Mouse (Mus musculus): ENCODE results near the gene Ccdc85c. TPM values are rescaled to one million over a fixed set of nuclear protein-coding genes. Genes with fewer than 3 reads are reported as not detected.
A peak's percentile ranks its signal among the peaks of the same experiment; 100 is the strongest.

Gene Ccdc85c
- polyA plus RNA-seq, 1 experiment from 2014 or later = 7.5 TPM

DNA sequence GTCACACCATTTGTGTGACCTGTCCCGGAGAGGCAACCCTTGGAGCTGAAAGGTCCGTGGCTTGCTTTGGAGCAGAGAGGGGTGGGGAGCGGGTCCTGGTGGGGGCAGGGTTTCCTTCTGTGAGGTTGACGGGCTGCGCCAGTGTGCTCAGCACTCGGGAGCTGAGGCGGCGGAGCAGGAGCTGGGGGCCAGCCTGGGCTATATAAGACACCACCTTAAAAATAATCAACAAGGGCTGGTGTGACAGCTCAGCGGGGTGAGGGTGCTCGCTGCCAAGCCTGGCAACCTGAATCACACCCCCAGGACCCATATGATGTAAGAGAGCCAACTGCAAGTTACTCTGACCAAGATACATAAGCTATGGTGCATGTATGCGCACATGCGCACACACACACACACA lies 45.1 kb downstream of the Ccdc85c start:
- no peak overlapping the region for H3K9ac ChIP-seq (ENCODE audit: low read depth, low read length)
- no peaks in the 10 kb centered on the region for H3K36me3 ChIP-seq (ENCODE audit: control insufficient read depth, insufficient read depth, low read length)
- H3K27ac ChIP-seq (ENCODE audit: low read depth, low read length) = no peak overlapping the region
- peaks cover 30% of the 10 kb centered on the region for H3K4me1 ChIP-seq (ENCODE audit: control insufficient read depth, insufficient read depth, low read depth, low read length)
- ATAC-seq = no peak
- no peaks in the 10 kb centered on the region for H3K9me3 ChIP-seq (ENCODE audit: control insufficient read depth, low read length)
- WGBS = 79% methylated on average over 12 of the region's 12 CpGs
- no peak overlapping the region for H3K4me3 ChIP-seq (ENCODE audit: low read length)
- no peaks in the 10 kb centered on the region for H3K27me3 ChIP-seq (replicated peaks; ENCODE audit: control insufficient read depth, insufficient read depth, low read length)
- H3K4me2 ChIP-seq (ENCODE audit: low read length) = no peak overlapping the region

DNA sequence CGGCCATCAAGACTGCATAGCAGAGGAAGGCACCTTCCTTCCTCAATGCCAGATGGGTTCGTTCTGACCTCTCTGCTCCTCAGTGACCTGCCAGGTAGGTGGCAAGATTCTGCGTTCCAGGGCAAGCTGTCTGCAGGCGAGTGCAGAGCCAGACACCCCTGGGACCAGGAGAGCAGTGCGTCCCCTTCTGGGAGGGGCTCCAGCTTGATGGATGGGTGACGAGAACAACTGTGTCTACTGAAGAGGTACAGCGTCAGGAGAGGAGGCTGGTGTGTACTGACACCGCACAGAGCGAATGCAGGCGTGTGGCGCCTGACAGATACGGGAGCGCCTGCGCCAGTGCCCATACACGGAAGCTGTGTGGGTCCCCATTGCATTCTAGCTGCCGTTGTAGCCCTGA lies 47.7 kb downstream of the Ccdc85c start:
- no peak overlapping the region for H3K27ac ChIP-seq (ENCODE audit: low read depth, low read length)
- H3K27me3 ChIP-seq (replicated peaks; ENCODE audit: control insufficient read depth, insufficient read depth, low read length) = no peaks in the 10 kb centered on the region
- WGBS = 68% methylated on average over 16 of the region's 16 CpGs
- H3K4me1 ChIP-seq (ENCODE audit: control insufficient read depth, insufficient read depth, low read depth, low read length) = peaks cover 34% of the 10 kb centered on the region
- H3K9me3 ChIP-seq (ENCODE audit: control insufficient read depth, low read length) = no peaks in the 10 kb centered on the region
- no peaks in the 10 kb centered on the region for H3K36me3 ChIP-seq (ENCODE audit: control insufficient read depth, insufficient read depth, low read length)
- ATAC-seq = no peak
- H3K9ac ChIP-seq (ENCODE audit: low read depth, low read length) = no peak overlapping the region
- no peak overlapping the region for H3K4me2 ChIP-seq (ENCODE audit: low read length)
- no peak overlapping the region for H3K4me3 ChIP-seq (ENCODE audit: low read length)

DNA sequence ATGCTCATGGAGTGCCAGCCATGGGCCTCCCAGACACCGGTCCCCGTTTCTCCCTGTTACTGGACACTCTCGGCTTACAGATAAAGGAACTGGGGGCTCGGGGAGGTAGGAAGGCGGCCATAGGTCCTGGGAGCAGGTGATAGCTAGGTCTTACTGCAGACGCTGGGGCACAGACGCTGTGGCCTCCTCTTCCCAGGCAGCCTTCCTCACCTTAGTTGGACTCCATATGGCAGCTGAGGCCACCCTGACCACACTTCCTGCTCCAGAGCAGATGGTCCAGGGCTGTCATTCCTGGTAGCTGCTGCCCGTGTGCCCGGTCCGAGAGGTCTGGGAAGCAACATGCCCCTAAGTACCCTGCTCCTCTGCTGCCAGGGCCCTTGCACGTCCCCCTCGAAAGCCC lies 48.3 kb downstream of the Ccdc85c start:
- H3K36me3 ChIP-seq (ENCODE audit: control insufficient read depth, insufficient read depth, low read length) = no peaks in the 10 kb centered on the region
- H3K9me3 ChIP-seq (ENCODE audit: control insufficient read depth, low read length) = no peaks in the 10 kb centered on the region
- no peaks in the 10 kb centered on the region for H3K27me3 ChIP-seq (replicated peaks; ENCODE audit: control insufficient read depth, insufficient read depth, low read length)
- no peak overlapping the region for H3K4me3 ChIP-seq (ENCODE audit: low read length)
- no peak overlapping the region for H3K27ac ChIP-seq (ENCODE audit: low read depth, low read length)
- H3K4me1 ChIP-seq (ENCODE audit: control insufficient read depth, insufficient read depth, low read depth, low read length) = peaks cover 30% of the 10 kb centered on the region
- no peak for ATAC-seq
- WGBS = 77% methylated on average over 12 of the region's 12 CpGs
- H3K9ac ChIP-seq (ENCODE audit: low read depth, low read length) = no peak overlapping the region
- no peak overlapping the region for H3K4me2 ChIP-seq (ENCODE audit: low read length)

DNA sequence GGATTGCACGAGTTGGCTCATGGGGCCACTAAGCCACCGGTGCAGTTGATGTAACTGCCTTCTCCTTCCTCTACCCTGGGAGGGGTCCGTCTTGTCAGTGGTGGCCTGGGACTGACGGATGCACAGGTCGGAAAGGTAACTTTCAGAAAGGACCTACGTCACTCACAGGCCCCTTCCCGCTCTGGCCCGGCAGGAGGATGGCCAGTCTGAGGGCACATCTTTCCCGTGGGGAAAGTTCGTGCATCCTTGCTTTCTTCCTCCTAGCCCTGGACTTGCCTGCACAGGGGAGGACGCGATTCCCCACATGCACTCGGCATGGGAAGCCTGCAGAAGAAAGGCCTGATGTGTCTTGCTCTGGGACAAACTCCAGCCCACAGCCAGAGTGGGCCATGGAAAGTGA lies 49.0 kb downstream of the Ccdc85c start:
- H3K27ac ChIP-seq (ENCODE audit: low read depth, low read length) = no peak overlapping the region
- H3K9ac ChIP-seq (ENCODE audit: low read depth, low read length) = no peak overlapping the region
- 76% methylated on average over 13 of the region's 13 CpGs for WGBS
- H3K36me3 ChIP-seq (ENCODE audit: control insufficient read depth, insufficient read depth, low read length) = no peaks in the 10 kb centered on the region
- H3K9me3 ChIP-seq (ENCODE audit: control insufficient read depth, low read length) = no peaks in the 10 kb centered on the region
- no peaks in the 10 kb centered on the region for H3K27me3 ChIP-seq (replicated peaks; ENCODE audit: control insufficient read depth, insufficient read depth, low read length)
- H3K4me3 ChIP-seq (ENCODE audit: low read length) = no peak overlapping the region
- ATAC-seq = no peak
- peaks cover 30% of the 10 kb centered on the region for H3K4me1 ChIP-seq (ENCODE audit: control insufficient read depth, insufficient read depth, low read depth, low read length)
- no peak overlapping the region for H3K4me2 ChIP-seq (ENCODE audit: low read length)

DNA sequence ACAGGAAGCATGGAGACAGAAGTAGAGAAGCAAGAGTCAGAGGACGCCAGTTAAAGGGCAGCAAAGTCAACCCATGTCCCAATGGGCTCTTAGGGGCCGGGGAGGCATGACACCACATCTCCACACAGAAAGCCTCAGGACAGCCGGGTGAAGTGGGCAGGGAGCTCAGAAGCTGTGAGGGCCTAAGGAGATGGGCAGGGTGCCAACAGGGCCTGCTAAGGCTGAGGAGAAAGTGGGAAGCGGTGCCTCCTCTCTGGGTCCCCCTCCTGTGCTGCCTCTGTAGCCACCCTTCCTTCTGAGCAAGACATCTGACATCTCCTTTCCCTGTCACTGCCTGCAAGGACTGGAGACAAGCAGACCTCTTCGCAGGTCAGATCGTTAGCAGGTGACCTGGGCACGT lies 49.4 kb downstream of the Ccdc85c start:
- no peak for ATAC-seq
- Histone ChIP-seq H3K4me2 (ENCODE audit: low read length) (no peak overlapping the region), H3K4me3 (ENCODE audit: low read length) (no peak overlapping the region), H3K27ac (ENCODE audit: low read depth, low read length) (no peak overlapping the region), H3K27me3 (replicated peaks; ENCODE audit: control insufficient read depth, insufficient read depth, low read length) (no peaks in the 10 kb centered on the region), H3K36me3 (ENCODE audit: control insufficient read depth, insufficient read depth, low read length) (no peaks in the 10 kb centered on the region), H3K9me3 (ENCODE audit: control insufficient read depth, low read length) (no peaks in the 10 kb centered on the region), H3K9ac (ENCODE audit: low read depth, low read length) (no peak overlapping the region), H3K4me1 (ENCODE audit: control insufficient read depth, insufficient read depth, low read depth, low read length) (peaks cover 30% of the 10 kb centered on the region)
- WGBS = 49% methylated on average over 7 of the region's 7 CpGs

DNA sequence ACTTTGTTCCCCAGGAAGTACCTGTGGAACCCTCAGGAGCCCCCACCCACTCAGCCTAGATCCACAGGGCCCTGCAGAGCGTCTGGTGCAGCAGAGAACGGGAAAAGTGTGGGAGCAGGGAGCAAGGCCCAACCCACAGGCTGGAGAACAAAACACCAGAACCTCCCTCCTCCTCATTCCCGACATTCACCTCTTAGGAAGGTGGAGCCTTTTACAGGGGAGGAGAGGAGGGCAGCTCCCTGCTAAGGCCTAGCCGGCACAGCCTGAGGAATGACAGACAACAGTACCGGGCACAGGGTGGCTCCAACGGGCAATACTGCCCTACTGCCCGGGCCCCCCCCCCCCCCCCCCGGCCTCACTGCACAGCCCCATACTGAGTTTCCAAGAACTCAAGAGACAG lies 51.9 kb downstream of the Ccdc85c start:
- Histone ChIP-seq H3K4me2 (ENCODE audit: low read length) (no peak overlapping the region), H3K4me1 (ENCODE audit: control insufficient read depth, insufficient read depth, low read depth, low read length) (peaks cover 52% of the 10 kb centered on the region), H3K27me3 (replicated peaks; ENCODE audit: control insufficient read depth, insufficient read depth, low read length) (no peaks in the 10 kb centered on the region), H3K9me3 (ENCODE audit: control insufficient read depth, low read length) (no peaks in the 10 kb centered on the region), H3K27ac (ENCODE audit: low read depth, low read length) (no peak overlapping the region), H3K9ac (ENCODE audit: low read depth, low read length) (no peak overlapping the region), H3K4me3 (ENCODE audit: low read length) (no peak overlapping the region), H3K36me3 (ENCODE audit: control insufficient read depth, insufficient read depth, low read length) (no peaks in the 10 kb centered on the region)
- 45% methylated on average over 7 of the region's 8 CpGs for WGBS
- no peak for ATAC-seq

DNA sequence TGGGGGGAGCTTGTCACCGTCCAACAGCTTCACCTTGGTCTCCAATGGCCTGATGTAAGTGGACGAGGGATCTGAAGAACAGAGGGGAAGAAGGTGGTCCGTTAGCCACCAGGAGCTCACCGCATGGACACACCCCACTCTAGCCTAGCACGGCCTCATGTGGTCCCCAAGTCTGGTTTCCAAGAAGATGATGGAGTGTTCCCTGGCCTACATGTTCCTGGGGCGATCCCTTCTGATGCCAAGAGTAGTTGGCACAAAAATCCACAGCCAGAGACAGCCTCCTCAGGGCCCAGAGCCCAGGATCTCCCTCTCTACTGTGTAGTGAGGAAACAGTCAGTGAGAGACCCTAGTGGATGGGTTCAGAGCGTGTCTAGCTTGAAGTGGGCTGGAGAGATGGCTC lies 53.5 kb downstream of the Ccdc85c start:
- Histone ChIP-seq H3K36me3 (ENCODE audit: control insufficient read depth, insufficient read depth, low read length) (no peaks in the 10 kb centered on the region), H3K27ac (ENCODE audit: low read depth, low read length) (0 out of 2 replicates have a peak overlapping the region, but pooled peaks have one; percentile 0), H3K27me3 (replicated peaks; ENCODE audit: control insufficient read depth, insufficient read depth, low read length) (no peaks in the 10 kb centered on the region), H3K4me3 (ENCODE audit: low read length) (no peak overlapping the region), H3K9ac (ENCODE audit: low read depth, low read length) (no peak overlapping the region), H3K4me2 (ENCODE audit: low read length) (no peak overlapping the region), H3K9me3 (ENCODE audit: control insufficient read depth, low read length) (no peaks in the 10 kb centered on the region), H3K4me1 (ENCODE audit: control insufficient read depth, insufficient read depth, low read depth, low read length) (peaks cover 56% of the 10 kb centered on the region)
- ATAC-seq = no peak
- 75% methylated on average over 7 of the region's 7 CpGs for WGBS

DNA sequence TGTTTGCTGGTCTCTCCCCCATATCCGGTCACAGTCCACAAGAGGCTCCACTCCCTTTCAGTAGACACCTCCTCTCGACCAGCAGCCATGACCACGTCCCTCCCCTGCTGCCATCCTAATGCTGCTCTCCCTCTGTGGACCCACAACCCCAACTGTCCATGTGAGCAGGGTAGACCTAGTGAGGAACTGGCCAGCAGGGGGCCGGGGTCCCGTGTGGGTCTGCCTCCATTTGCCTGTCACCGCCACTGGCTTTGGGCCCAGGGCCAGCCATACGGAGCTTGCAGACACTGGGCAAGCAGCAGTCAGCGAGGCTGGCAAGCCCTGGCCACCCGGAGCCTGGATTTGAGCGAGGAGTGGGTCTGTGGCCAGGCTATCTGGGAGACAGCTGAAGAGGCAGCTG lies 54.0 kb downstream of the Ccdc85c start:
- ATAC-seq = peak; percentile 24; the same call in 1 of the 2 replicates
- Histone ChIP-seq H3K4me1 (ENCODE audit: control insufficient read depth, insufficient read depth, low read depth, low read length) (peaks cover 58% of the 10 kb centered on the region), H3K9ac (ENCODE audit: low read depth, low read length) (no peak overlapping the region)

DNA sequence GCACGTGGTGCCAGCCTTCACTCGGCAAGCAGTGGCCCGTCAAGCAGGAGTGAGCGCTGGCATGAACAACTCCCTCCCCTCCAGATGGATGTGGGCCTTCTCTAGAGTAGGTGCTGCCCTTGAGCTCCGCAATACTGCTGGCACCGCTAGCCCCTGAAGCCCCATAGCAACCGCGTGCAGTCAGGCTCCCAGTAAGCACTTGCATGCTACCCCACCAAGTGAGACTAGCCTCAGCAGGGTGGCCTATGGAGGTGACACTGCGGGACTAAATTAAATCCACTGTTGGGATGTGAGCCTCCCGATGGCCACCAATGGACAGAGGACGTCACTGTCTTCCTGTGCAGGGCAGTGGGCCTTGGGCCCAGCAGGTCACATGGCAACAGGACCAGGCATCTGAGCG lies 54.6 kb downstream of the Ccdc85c start:
- Histone ChIP-seq H3K9me3 (ENCODE audit: control insufficient read depth, low read length) (no peaks in the 10 kb centered on the region), H3K36me3 (ENCODE audit: control insufficient read depth, insufficient read depth, low read length) (no peaks in the 10 kb centered on the region), H3K4me2 (ENCODE audit: low read length) (no peak overlapping the region), H3K27me3 (replicated peaks; ENCODE audit: control insufficient read depth, insufficient read depth, low read length) (no peaks in the 10 kb centered on the region), H3K9ac (ENCODE audit: low read depth, low read length) (no peak overlapping the region), H3K4me1 (ENCODE audit: control insufficient read depth, insufficient read depth, low read depth, low read length) (peaks cover 54% of the 10 kb centered on the region), H3K27ac (ENCODE audit: low read depth, low read length) (peak overlapping the region; percentile 58), H3K4me3 (ENCODE audit: low read length) (no peak overlapping the region)
- WGBS = 38% methylated on average over 12 of the region's 12 CpGs
- peak; percentile 18; the same call in 1 of the 2 replicates for ATAC-seq

More for the DNA sequence above, 54.0 kb downstream of the Ccdc85c start:
- no peaks in the 10 kb centered on the region for H3K27me3 ChIP-seq (replicated peaks; ENCODE audit: control insufficient read depth, insufficient read depth, low read length)
- WGBS = 39% methylated on average over 10 of the region's 10 CpGs
- H3K4me3 ChIP-seq (ENCODE audit: low read length) = no peak overlapping the region
- no peaks in the 10 kb centered on the region for H3K9me3 ChIP-seq (ENCODE audit: control insufficient read depth, low read length)
- peak overlapping the region; percentile 40; the same call in 1 of the 2 replicates for H3K27ac ChIP-seq (ENCODE audit: low read depth, low read length)
- H3K4me2 ChIP-seq (ENCODE audit: low read length) = no peak overlapping the region
- H3K36me3 ChIP-seq (ENCODE audit: control insufficient read depth, insufficient read depth, low read length) = no peaks in the 10 kb centered on the region
